Mouse (Mus musculus) spleen, embryonic (tissue): ENCODE results near the gene Celsr3.

Experiments
- CTCF ChIA-PET: fragments of 350-600 bp; sonication (Branson Sonifier 250); formaldehyde crosslinking; loops from one replicate; lab custom pipeline; 2022; lab: Charles Lee

Celsr3 gene

GRCm38 (mm10) chr9:108825820-108826699 is at the start of gene Celsr3:
Celsr3 (plus strand) TSS chr9:108826320.
- CTCF ChIA-PET: no interaction called here

DNA sequence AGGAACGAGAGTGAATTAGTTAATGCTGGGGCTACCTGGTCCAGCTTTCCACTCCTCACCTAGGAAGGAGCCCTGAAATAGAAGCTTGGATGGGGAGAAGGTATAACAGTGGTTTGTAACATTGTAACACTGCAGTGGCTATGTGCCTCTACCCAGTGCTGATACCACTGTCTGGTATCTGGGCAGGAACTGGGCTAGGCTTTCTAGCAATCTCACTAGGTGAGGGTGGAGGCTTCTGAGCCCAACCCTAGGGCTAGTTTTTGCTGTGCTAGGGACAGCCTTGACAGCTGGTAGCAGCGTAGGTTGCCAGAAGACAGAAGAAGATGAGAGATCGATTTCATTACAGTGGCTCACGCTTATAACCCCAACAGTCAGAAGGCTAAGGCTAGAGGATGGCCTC is 49.5 kb upstream of the Celsr3 start:
- CTCF ChIA-PET: no interaction called here

- CTCF ChIA-PET: no interaction called here
Observed at GRCm38 (mm10) chr9:108777276-108777675, 48.8 kb upstream of the Celsr3 start.

GRCm38 (mm10) chr9:108780959-108781358 is 45.2 kb upstream of the Celsr3 start:
- CTCF ChIA-PET: no interaction called here

DNA sequence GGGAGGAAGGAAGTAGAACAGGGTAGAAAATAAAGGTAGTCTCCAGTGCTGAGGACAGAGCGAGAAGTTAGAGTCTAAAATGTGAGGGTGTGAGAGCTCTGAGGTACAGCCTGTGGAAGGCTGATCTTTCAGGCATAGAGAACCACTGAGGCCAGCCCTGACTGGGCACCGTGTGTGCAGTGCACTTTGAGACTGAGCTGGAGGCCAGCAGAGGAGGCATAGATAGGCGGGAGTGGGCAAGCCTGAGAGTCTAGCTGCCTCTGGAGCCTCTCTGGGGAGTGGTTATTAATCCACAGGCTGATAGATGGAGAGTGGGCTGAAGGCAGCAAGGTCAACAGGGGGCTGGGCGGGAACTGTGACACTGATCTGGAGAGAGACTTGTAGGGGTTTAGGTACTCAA is 44.2 kb upstream of the Celsr3 start:
- CTCF ChIA-PET: no interaction called here

DNA sequence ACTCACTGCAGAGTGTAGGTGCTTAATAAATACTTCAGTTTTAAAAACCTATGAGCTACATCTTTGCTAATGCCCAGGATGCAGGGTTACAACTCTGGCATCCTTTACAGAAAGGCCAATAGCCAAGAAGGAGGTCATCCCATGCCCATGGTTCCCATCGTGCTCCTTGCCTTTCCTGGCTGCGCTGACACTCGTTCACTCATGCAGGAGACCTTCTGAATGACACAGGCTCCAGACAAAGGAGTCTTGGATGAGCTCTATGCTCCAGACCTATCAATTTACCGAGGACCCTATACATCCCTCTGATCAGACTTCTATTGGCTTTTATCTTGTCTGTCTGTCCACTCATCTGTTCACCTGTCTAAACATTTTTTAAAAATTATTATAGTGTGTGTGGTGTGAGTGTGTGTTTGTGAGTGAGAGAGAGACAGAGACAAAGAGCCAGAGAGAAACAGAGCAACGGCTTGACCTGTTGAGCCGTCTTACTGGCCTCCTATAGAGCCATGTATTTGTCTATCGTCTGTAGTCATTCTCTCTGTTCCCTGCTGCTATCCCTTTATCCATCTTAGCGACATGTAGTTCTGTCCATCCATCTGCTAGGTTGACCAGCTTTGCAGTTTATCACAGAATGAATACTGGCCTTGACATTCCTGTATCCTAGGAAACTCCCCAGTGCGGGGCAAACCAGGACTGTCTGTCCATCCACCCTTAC is 43.1 kb upstream of the Celsr3 start:
- CTCF ChIA-PET: interaction anchor here (0.6 to 1.1 kb wide), 2 partner anchors 23 to 1271 kb away, joined by 4 read pairs; no protein-coding TSS in a partner anchor

DNA sequence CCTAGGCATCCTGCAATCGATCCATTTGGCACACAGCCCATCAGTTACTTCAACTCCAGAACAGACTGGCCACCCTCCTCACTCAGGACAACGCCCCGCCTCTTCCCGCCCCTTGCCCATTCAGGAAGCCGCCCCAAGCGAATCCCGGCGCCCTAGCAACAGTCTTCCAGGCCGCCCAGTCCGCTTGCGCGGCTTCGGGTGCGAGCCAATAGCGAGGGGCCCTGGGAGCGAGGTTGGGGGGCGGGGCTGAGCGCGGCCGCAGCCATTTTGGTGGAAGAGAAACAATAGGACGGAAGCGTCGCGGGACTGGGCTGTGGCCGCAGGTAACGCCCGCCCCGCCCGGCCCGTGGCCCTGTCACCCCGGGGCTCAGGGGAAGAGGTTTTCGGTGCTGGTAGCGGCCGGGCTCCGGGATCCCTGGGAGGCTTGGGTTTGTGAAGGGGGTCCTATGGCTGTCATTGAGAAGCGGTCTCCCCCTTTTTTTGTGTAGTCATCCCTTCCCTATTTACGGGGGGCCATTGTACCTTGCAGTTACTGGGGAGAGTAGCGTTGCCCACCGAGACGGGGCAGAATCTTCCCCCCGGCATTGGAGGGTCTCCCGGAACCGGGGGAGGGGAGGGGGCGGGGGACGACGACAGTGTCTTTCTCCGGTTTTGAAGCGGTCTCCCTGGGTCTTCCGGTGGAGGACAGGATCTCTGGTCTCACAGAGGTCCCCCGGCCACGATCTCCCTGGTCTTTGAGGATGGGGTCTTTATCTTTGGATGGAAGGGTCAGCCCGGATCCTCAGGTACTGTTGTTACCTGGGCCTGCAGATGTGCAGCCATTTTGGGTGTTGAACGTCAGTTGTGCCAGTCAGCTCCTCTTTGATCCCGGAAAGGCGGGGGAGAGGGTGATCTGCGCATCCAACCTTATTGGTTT is 42.3 kb upstream of the Celsr3 start, which contains the start of gene Ip6k2:
Gene Ip6k2 (plus strand): TSS at position 249 of the 916 bp plus-strand sequence.
- CTCF ChIA-PET: interaction anchor here (1.1 kb wide), 1 partner anchor 22 kb away, joined by 4 read pairs; no protein-coding TSS in a partner anchor

- CTCF ChIA-PET: no interaction called here
Observed at GRCm38 (mm10) chr9:108785416-108785815, 40.7 kb upstream of the Celsr3 start.

GRCm38 (mm10) chr9:108786494-108786893 is 39.6 kb upstream of the Celsr3 start:
- CTCF ChIA-PET: no interaction called here

DNA sequence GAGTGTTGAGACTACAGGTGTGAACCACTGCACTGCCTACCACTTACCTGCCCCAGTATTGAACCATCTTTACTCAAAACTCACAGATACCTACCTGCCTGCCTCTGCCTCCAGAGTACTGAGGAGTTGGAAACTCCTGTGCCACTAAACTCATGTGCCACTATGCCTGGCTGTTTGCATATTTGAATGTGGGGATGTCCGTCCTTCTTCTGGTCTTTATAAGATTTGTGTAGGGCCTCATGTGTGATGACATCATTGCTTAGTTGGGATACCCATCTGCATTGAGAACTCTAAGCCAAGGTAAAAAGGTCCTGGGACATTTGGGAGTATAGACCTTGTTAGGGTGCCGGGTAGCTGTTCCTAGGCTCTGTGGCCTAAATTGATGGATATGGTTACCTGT is 39.0 kb upstream of the Celsr3 start:
- CTCF ChIA-PET: no interaction called here

DNA sequence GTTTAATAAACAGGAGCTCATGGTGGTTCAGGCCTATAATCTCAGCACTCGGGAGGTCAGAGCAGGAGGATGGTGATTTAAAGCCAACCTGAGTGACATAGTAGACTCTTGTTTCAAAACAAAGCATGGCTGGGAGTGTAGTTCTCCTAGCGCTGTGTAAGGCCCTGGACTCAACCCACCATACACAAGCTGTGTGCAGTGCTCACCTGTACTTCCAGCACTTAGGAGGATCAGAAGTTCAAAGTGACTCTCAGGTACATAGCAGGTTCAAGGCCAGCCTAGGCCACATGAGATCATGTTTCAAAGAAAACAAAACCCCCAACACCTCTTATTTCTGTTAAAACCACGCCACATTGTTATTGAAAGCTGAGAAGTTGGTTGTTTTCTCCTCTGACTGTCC is 37.4 kb upstream of the Celsr3 start:
- CTCF ChIA-PET: no interaction called here

DNA sequence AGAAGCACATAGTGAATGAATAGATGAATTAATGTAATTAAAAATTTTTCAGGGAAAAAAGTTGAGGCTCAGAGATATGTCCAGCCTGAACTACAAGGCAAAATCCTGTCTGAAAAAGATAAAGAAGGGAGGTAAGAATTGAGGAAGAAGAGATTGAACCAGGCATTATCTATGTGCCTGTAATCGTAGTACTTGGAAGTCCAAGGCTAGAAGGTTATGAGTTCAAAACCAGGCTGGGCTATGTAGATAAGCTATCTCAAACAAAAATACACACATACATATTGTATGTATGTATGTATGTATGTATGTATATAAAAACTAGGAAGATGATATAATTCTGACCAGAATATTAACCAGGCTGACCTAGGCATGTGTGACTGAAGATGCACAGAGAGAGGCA is 33.8 kb upstream of the Celsr3 start:
- CTCF ChIA-PET: no interaction called here

GRCm38 (mm10) chr9:108792730-108793129 is 33.4 kb upstream of the Celsr3 start:
- CTCF ChIA-PET: no interaction called here

DNA sequence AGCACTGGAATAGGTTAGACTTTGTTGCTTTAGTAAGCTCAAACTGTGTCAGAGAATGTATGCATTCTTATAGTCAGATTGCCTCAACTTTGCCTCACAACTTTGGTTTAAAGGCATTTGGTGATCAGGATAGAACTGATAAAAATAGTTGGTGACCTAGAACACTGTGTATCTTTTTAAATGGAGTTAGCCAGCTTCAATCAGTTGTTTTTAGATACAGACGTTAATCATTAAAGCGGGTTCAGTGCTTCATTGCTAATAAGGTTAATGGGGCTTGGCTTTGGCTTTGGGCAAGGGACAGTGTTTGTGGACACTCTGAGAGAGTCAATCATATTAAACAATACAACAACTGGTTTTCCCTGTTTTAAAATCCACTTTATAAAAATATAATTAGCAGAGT is 30.8 kb upstream of the Celsr3 start:
- CTCF ChIA-PET: no interaction called here

DNA sequence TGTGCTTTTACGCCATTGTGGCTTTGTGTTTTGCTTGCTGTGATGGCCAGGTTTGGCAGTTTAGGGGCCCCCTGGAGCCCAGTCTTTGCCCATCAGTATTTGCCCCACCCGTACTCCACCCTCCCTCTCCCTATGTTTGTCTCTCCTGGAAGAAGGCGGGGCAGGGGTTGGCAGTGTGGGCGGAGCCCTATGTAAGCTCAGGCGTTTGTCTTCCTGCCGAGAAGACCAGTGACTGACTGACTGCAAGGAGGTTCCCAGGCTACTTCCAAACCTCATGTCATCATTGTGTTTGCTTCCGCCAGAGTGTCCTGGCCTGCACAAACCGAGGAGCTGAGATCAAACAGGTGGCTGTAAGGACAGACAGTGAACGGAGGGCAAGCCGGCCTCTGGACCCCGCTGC is 30.4 kb upstream of the Celsr3 start:
- CTCF ChIA-PET: no interaction called here

GRCm38 (mm10) chr9:108796351-108796981 is 29.7 kb upstream of the Celsr3 start:
- CTCF ChIA-PET: no interaction called here

DNA sequence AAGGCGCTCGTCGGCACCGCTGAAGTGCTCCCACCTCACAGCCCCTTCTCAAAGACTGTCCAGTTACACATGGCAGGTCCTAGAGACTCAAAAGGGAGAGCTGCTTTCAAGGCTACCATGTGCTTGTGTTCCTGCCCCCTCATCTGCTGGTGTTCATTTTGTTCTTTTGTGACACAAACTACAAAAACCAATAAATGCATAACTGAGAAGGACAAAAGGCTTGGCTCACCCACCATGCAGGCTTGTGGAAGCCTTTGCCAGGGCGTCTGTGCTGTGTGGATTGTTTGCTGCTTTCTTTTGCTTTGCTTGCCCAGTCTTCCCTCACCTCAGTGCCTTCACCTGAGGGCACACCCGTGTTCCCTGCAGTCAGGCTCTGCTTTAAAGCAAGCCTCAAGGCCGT is 28.6 kb upstream of the Celsr3 start:
- CTCF ChIA-PET: no interaction called here

DNA sequence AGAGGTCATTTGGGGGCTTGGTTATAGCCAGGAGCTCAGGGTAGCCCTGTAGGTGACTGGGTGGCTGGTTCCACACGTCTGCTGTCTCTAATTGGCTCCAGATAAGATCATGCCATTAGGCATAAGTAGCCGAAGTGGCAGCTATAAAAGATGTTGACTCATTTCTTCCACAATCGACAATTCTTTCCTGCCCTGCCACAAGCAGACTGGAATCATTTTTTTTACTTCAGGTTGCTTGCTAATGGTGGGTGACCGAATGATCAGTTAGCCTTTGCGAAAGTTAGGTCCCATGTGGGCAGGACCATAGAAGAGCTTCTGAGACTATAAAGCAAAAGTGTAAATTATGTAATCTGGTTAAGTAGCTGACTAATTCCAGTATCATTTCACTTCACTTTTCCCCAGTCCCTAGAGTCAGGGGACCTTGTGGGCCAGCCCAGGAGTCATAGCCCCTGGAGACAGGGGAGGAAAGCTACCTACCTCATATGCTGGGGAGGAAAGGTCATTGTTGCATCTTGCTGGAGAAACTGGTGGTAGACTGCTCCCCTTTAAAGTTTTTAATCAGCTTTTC is 27.5 kb upstream of the Celsr3 start:
- CTCF ChIA-PET: no interaction called here

GRCm38 (mm10) chr9:108799564-108799963 is 26.6 kb upstream of the Celsr3 start:
- CTCF ChIA-PET: interaction anchor here (0.7 kb wide), 1 partner anchor 75 kb away, joined by 4 read pairs; no protein-coding TSS in a partner anchor

- CTCF ChIA-PET: interaction anchor here (0.8 kb wide), 1 partner anchor 23 kb away, joined by 4 read pairs; the partner anchor contains the start of gene Ip6k2
Observed at GRCm38 (mm10) chr9:108805768-108806167, 20.4 kb upstream of the Celsr3 start.

- CTCF ChIA-PET: no interaction called here
Observed at GRCm38 (mm10) chr9:108806379-108806778, 19.7 kb upstream of the Celsr3 start.
